Mouse (Mus musculus) ES-Bruce4 (cell line): ENCODE results near the gene Hsd17b11. TPM values are rescaled to one million over a fixed set of nuclear protein-coding genes. Genes with fewer than 3 reads are reported as not detected.
"Not testable (repeated sequence)": the region's sequence is repeated elsewhere in the genome, so short reads cannot be mapped to it uniquely, and the experiment has no call there.

Source experiments
- H3K27ac ChIP-seq: 2 replicates; pipeline ENCODE4 v1.5.1; 2012; ENCODE audit warnings: low read length, inconsistent platforms; ENCODE audit not compliant: insufficient read depth
- H3K27me3 ChIP-seq: 2 replicates; pipeline ENCODE4 v1.6.1; 2012; ENCODE audit warnings: mild to moderate bottlenecking, low read length, inconsistent platforms; ENCODE audit not compliant: control insufficient read depth, poor library complexity, insufficient read depth, severe bottlenecking
- H3K36me3 ChIP-seq: 2 replicates; pipeline ENCODE4 v1.6.1; 2012; ENCODE audit warnings: inconsistent platforms, mild to moderate bottlenecking, low read length, moderate library complexity; ENCODE audit not compliant: control insufficient read depth, poor library complexity, insufficient read depth, severe bottlenecking
- H3K4me1 ChIP-seq: one replicate; pipeline ENCODE4 v1.8.1; 2011; ENCODE audit warnings: low read length; ENCODE audit not compliant: control insufficient read depth, insufficient read depth
- H3K4me3 ChIP-seq: 2 replicates; pipeline ENCODE4 v1.5.1; 2011; ENCODE audit warnings: low read depth, mild to moderate bottlenecking, low read length
- H3K9ac ChIP-seq: 2 replicates; pipeline ENCODE4 v1.6.1; 2012; ENCODE audit warnings: low read depth, mild to moderate bottlenecking, inconsistent platforms; ENCODE audit not compliant: poor library complexity, severe bottlenecking
- H3K9me3 ChIP-seq: replicated peaks from 2 replicates; pipeline ENCODE4 v1.6.1; 2012; ENCODE audit warnings: mild to moderate bottlenecking, low read length, inconsistent platforms; ENCODE audit not compliant: control insufficient read depth, poor library complexity, insufficient read depth, severe bottlenecking
- CTCF ChIP-seq: IDR thresholded peaks from one replicate; pipeline ENCODE4 v1.8.1; 2011; ENCODE audit warnings: low read depth, low read length
- EP300 ChIP-seq: IDR thresholded peaks from 2 replicates; pipeline ENCODE4 v1.6.1; 2011; ENCODE audit warnings: low read depth, low read length; ENCODE audit not compliant: insufficient read depth
- POLR2A ChIP-seq: IDR thresholded peaks from one replicate; pipeline ENCODE4 v1.8.1; 2011; ENCODE audit warnings: low read length; ENCODE audit not compliant: insufficient read depth
- polyA plus RNA-seq: library from polyadenylated mRNA; stranded (reverse); fragments of >200 nt; gene quantifications from 2 replicates; pipeline ENCODE4 v1.2.4, GENCODE M21; 2011; ENCODE audit warnings: low read depth; ENCODE audit not compliant: missing spikeins, insufficient read depth, insufficient read length

The Hsd17b11 gene
- polyA plus RNA-seq, 1 experiment, result 25.3 TPM

- Histone ChIP-seq H3K36me3 (no peaks in the 10 kb centered on the region), H3K9me3 (no peaks in the 10 kb centered on the region), H3K27me3 (no peaks in the 10 kb centered on the region), H3K9ac (no peak overlapping the region), H3K27ac (no peak overlapping the region), H3K4me1 (no peaks in the 10 kb centered on the region), H3K4me3 (no peak overlapping the region)
- no peak for TF ChIP-seq EP300
- TF ChIP-seq CTCF, result no peak
- TF ChIP-seq POLR2A, result no peak
These were observed 49.3 kb downstream of the Hsd17b11 start for GRCm38 (mm10) chr5:103972379-103972778.

GRCm38 (mm10) chr5:103971051-103971450 lies 50.7 kb downstream of the Hsd17b11 start:
- Histone ChIP-seq H3K27me3 (no peaks in the 10 kb centered on the region), H3K4me3 (no peak overlapping the region), H3K4me1 (no peaks in the 10 kb centered on the region), H3K27ac (no peak overlapping the region), H3K36me3 (no peaks in the 10 kb centered on the region), H3K9me3 (no peaks in the 10 kb centered on the region), H3K9ac (no peak overlapping the region)
- TF ChIP-seq EP300 (no peak), POLR2A (no peak), CTCF (no peak)

- no peak for TF ChIP-seq CTCF
- no peak for TF ChIP-seq POLR2A
- no peak for TF ChIP-seq EP300
- no peaks in the 10 kb centered on the region for H3K4me1 ChIP-seq
These were observed 58.7 kb downstream of the Hsd17b11 start for GRCm38 (mm10) chr5:103962935-103963429.

DNA sequence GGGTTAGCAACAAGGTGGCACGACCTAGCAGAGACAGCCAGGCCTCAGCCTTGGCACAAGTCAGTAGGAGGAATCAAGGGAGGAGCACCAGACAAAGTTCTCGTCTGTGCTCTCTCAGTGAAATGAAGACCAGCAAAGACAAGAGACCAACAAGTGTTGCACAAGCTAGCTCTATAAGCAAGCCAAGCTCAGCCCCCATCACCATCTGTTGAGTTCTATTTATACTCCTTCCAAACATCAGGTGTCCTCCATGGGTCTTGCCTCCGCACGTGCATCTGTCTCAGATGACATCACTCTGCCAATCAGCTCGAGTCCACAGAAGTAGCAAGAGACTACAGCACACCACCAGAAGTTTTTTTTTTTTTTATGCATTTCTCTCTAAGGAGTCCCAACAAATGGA lies 67.1 kb downstream of the Hsd17b11 start:
- Histone ChIP-seq H3K4me1 (no peaks in the 10 kb centered on the region), H3K36me3 (no peaks in the 10 kb centered on the region), H3K9me3 (peaks cover 9% of the 10 kb centered on the region), H3K27me3 (no peaks in the 10 kb centered on the region), H3K9ac (no peak overlapping the region), H3K27ac (no peak overlapping the region), H3K4me3 (no peak overlapping the region)
- TF ChIP-seq CTCF, result no peak
- no peak for TF ChIP-seq EP300
- no peak for TF ChIP-seq POLR2A

More at GRCm38 (mm10) chr5:103962935-103963429, 58.7 kb downstream of the Hsd17b11 start:
- H3K4me3 ChIP-seq, result no peak overlapping the region
- H3K9me3 ChIP-seq, result no peaks in the 10 kb centered on the region
- no peaks in the 10 kb centered on the region for H3K36me3 ChIP-seq
- no peak overlapping the region for H3K9ac ChIP-seq
- no peaks in the 10 kb centered on the region for H3K27me3 ChIP-seq
- H3K27ac ChIP-seq, result no peak overlapping the region

DNA sequence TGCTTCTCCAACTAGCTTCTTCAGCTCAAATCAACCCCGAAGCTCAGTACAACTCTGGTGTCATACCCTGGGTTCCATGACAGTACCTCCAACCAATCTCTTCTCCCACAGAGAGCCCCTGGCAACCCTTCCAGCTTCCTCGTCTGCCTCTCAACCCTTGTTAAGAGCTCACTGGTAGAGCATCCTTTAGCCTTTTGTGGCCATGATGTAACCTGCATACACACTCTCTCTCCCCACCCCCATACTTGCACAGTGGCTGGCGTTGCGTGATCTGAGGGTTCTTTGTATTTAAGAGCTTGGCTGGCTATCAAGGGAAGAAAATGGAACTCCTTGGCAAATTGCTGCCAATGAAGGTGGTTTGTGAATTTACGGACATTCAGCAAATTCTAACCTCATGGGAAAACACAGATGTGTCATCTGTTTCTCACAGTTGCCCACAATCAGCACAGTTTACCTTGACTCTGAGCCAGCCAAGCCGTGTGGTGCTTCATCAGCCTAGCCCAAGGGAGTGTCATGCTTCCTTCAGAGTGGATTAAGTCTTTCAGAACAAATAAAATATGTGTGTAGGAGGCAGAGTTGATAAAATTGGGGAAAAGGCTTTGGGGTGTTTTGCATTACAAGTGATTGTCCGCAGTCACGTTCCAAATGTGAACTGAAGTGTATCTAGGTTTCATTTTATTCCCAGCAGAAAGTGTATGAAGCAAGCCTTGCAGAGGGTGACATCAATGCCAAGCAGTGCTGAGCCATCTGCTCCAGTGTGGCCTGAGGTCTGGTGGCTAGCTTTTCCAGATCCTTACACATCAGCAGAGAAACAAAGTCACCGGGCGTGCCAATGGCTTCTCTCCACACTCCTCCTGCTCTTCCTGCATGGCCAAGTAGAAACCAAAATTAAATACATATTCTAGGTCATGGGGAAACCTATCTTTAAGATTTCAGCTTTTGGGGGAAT lies 68.3 kb downstream of the Hsd17b11 start:
- no peaks in the 10 kb centered on the region for H3K36me3 ChIP-seq
- no peaks in the 10 kb centered on the region for H3K27me3 ChIP-seq
- H3K4me3 ChIP-seq, result no peak overlapping the region
- no peak overlapping the region for H3K9ac ChIP-seq
- H3K9me3 ChIP-seq, result peaks cover 13% of the 10 kb centered on the region
- TF ChIP-seq POLR2A (no peak), EP300 (no peak), CTCF (no peak)
- no peaks in the 10 kb centered on the region for H3K4me1 ChIP-seq
- H3K27ac ChIP-seq, result no peak overlapping the region

GRCm38 (mm10) chr5:103950138-103950537 lies 71.6 kb downstream of the Hsd17b11 start:
- H3K27ac ChIP-seq, H3K4me1 ChIP-seq, H3K4me3 ChIP-seq, H3K36me3 ChIP-seq, H3K27me3 ChIP-seq, H3K9ac ChIP-seq: not testable (repeated sequence)
- H3K9me3 ChIP-seq, result peaks cover 31% of the 10 kb centered on the region
